Mouse (Mus musculus) embryo, embryonic 9.5 days (tissue): Measurements from ENCODE around the gene Slitrk4.

ENCODE experiments used
- DNase-seq: peaks from one replicate; pipeline ENCODE4 v3.0.0-alpha.2; 2017; ENCODE audit errors: extremely low spot score

The Slitrk4 gene

DNA sequence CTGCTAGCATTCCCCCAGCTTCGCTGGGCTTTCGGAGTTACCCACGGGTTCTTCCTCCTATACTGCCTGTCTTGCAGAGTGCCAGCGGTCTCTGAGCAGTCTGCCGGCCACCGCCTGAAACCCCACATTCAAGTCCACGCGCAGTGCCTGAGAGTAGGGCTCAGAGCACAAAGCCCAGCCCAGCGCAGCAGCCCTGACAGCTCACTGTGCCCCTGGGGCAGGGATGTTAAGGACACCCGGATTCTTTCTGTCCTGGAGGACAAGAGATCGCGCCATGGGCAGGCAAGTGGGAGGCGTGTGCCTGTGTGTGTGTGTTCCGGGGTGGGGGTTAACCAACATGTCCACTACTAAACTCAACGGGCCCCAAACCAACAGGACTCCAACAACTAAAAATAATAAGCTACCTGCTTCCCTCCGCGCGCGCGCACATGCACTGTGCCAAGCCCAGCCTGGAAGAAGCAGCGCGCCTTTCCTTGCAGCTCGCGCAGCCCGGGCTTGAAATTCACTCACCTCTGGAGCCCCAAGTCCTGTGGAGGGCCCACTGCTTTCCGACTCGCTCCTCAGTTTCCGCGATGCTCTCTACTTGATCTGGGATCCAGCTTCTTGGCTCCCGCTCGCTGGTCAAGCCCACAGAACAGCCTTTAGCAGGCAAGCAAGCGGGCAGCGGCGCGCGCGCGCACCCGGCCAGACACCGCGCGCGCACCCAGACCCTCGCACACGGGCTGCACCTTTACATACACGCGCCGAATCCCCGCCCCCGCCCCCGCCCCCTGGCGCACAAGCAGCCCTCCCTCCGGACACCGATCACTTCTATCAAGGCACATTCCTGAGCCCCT lies at the start of gene Slitrk4:
Gene Slitrk4, minus strand, starts transcription at position 707 of the 836 bp plus-strand sequence.
- DNase-seq, result peak; percentile 51

DNA sequence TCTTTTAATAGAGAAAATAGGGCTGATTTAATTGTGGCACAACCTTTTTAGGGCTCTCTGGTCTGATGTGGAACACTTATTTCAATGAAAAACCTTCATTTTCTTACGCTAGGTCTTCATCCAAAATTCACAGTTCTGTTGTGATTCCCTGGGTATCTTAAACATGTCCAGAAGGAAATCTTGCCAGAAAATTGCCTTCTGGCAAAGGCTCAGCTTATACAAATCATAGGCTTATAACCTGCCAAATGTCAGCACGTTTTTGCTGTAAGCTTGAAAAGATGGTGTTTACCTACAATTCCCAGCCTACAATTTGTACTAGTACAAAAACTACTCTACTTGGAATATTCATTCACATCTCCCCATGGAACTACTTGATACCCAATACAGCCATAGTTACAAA lies 42.7 kb upstream of the Slitrk4 start:
- no peak for DNase-seq

DNA sequence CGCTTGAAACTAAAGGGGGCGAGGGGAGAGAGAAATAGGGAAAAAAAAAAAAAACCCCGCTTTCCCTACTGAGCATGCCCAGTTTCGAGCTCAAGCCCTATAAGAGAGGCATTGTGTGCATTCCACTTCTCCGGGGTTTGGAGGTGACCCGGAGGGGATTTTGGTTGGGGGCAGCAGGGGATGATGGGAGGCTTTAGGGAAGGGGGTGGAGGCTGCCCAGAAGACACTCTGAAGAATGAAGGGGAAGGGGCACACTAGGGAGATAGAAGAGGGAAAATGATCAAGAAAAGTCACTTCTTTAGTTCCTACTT lies 1.1 kb upstream of the Slitrk4 start:
- peak; percentile 29 for DNase-seq

- peak; percentile 14 for DNase-seq
Observed at GRCm38 (mm10) chrX:64277126-64277990, 562 bp upstream of the Slitrk4 start.

GRCm38 (mm10) chrX:64275501-64276289 lies 1.1 kb downstream of the Slitrk4 start:
- peak; percentile 17 for DNase-seq

DNA sequence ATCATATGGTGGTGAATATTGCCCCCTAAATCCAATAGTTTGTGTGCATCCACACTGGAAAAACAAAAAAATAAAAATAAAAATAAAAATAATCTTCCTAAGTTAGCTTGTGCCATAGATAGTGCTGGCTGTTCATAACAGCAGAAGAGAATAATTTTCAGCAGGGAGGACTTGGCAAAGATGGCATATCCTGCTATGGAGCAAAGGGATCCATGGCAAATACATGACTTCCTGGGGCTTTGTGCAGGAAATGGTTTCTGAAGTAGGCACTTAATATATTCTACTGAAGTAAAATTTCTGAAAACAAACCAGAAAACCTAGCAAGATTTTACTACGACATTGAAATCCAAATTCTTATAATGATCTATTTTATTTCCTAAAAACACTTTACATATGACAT lies 13.3 kb downstream of the Slitrk4 start:
- DNase-seq, result no peak
